Mouse (Mus musculus) cerebellum, adult 2 months (tissue): ENCODE measurements around the gene Rnase9. TPM values are rescaled to one million over a fixed set of nuclear protein-coding genes. Genes with fewer than 3 reads are reported as not detected.

Experiments used
- DNase-seq, 2 experiments: peaks; one replicate each; pipeline ENCODE4 v3.0.0; 2021
- H3K27ac ChIP-seq: fragments of 200-500 bp; 2 replicates; pipeline ENCODE4 v1.5.1; 2012; ENCODE audit warnings: low read length, control low read depth, inconsistent platforms; ENCODE audit not compliant: insufficient read depth
- H3K27me3 ChIP-seq: fragments of 200-500 bp; 2 replicates; pipeline ENCODE4 v1.6.1; 2012; ENCODE audit warnings: inconsistent platforms, mild to moderate bottlenecking, low read length, moderate library complexity; ENCODE audit not compliant: control insufficient read depth, insufficient read depth
- H3K4me1 ChIP-seq: fragments of 200-500 bp; 2 replicates; pipeline ENCODE4 v1.6.1; 2011; ENCODE audit warnings: low read length; ENCODE audit not compliant: control insufficient read depth, insufficient read depth
- H3K4me3 ChIP-seq: fragments of 200-500 bp; replicated peaks from 2 replicates; pipeline ENCODE3; 2011; ENCODE audit warnings: mild to moderate bottlenecking, low read depth, low read length, control low read depth; ENCODE audit not compliant: insufficient read depth
- CTCF ChIP-seq: fragments of 200-500 bp; IDR thresholded peaks from 2 replicates; pipeline ENCODE4 v1.5.1; 2011; ENCODE audit warnings: low read depth, mild to moderate bottlenecking, control low read depth, low read length, moderate library complexity, borderline replicate concordance; ENCODE audit not compliant: insufficient read depth
- POLR2A ChIP-seq: fragments of 200-500 bp; IDR thresholded peaks from 2 replicates; pipeline ENCODE4 v1.6.1; 2011; ENCODE audit warnings: low read length, control low read depth, borderline replicate concordance; ENCODE audit not compliant: insufficient read depth
- WGBS: fragments of 180-500 bp; shearing (Covaris S2); methylation state at CpG from one replicate; pipeline ENCODE4 v1.1.7; 2018; 5-methylcytosine and 5-hydroxymethylcytosine counted together
- polyA plus RNA-seq: library from polyadenylated mRNA; depleted of rRNA; stranded (reverse); fragments of >200 nt; gene quantifications from 2 replicates; pipeline ENCODE4 v1.2.3, GENCODE M21; 2012

The Rnase9 gene
- polyA plus RNA-seq, 1 experiment: not detected

DNA sequence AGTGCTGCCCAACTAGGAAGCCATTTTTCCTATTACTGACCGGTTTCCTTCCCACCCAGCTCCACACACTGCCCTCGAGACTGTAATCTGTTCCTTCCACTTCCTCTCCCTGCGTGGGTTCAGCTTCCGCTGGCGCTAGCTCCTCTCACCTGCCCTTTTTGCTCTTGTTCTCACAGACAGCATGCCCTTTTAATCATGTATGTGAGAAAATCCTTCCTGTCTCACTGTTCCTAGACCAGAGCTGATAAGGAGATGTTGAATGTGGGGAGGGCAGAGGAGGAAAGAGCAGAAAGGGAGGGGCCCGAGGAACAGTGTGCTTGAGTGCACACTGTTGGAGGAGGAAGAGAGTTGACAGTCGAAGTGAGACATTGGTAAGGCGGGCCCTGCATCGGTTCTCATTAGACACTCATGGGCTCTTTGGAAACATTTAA lies 15.7 kb upstream of the Rnase9 start, which contains the start of gene Rnase12:
Gene Rnase12 (minus strand): TSS at position 261 of the 431 bp plus-strand sequence.
- Histone ChIP-seq H3K4me1 (peaks cover 2% of the 10 kb centered on the region; the same call in 1 of the 2 replicates), H3K4me3 (no peak within 1 kb of the TSS), H3K27ac (no peak within 1 kb of the TSS), H3K27me3 (no peaks in the 10 kb centered on the region; the same call in 1 of the 2 replicates)
- no peak for TF ChIP-seq CTCF
- TF ChIP-seq POLR2A: no peak
- DNase-seq: no peak
- WGBS: 67% methylated on average over 9 of the region's 9 CpGs

- H3K27me3 ChIP-seq: no peaks in the 10 kb centered on the region; the same call in 1 of the 2 replicates
- no peak for TF ChIP-seq CTCF
- no peak for TF ChIP-seq POLR2A
- no peak overlapping the region for H3K27ac ChIP-seq
- H3K4me3 ChIP-seq: no peak overlapping the region
- H3K4me1 ChIP-seq: no peaks in the 10 kb centered on the region
- 52% methylated on average over 13 of the region's 13 CpGs for WGBS
- DNase-seq: no peak
These were observed 12.9 kb upstream of the Rnase9 start for GRCm38 (mm10) chr14:51054243-51055237.

GRCm38 (mm10) chr14:51053176-51053575 lies 11.5 kb upstream of the Rnase9 start:
- 76% methylated on average over 5 of the region's 5 CpGs for WGBS
- H3K27ac ChIP-seq: no peak overlapping the region
- H3K4me1 ChIP-seq: no peaks in the 10 kb centered on the region
- H3K4me3 ChIP-seq: no peak overlapping the region
- H3K27me3 ChIP-seq: no peaks in the 10 kb centered on the region; the same call in 1 of the 2 replicates
- TF ChIP-seq POLR2A: no peak
- no peak for TF ChIP-seq CTCF
- no peak for DNase-seq

- no peak for DNase-seq
- H3K27ac ChIP-seq: no peak overlapping the region
- H3K27me3 ChIP-seq: no peaks in the 10 kb centered on the region; the same call in 1 of the 2 replicates
- TF ChIP-seq CTCF (no peak), POLR2A (no peak)
- no peaks in the 10 kb centered on the region for H3K4me1 ChIP-seq
- 52% methylated on average over 5 of the region's 5 CpGs for WGBS
- no peak overlapping the region for H3K4me3 ChIP-seq
These were observed 10.3 kb upstream of the Rnase9 start for GRCm38 (mm10) chr14:51051941-51052340.

- TF ChIP-seq POLR2A: no peak
- no peak for TF ChIP-seq CTCF
- WGBS: 87% methylated on average over 2 of the region's 2 CpGs
- no peaks in the 10 kb centered on the region; the same call in 1 of the 2 replicates for H3K27me3 ChIP-seq
- no peak for DNase-seq
- no peak within 1 kb of the TSS for H3K4me3 ChIP-seq
- no peak within 1 kb of the TSS for H3K27ac ChIP-seq
- no peaks in the 10 kb centered on the region for H3K4me1 ChIP-seq
These were observed 8.4 kb upstream of the Rnase9 start, which contains the start of gene Rnase11 for GRCm38 (mm10) chr14:51050063-51050462. Rnase11 (minus strand) TSS chr14:51050163.

DNA sequence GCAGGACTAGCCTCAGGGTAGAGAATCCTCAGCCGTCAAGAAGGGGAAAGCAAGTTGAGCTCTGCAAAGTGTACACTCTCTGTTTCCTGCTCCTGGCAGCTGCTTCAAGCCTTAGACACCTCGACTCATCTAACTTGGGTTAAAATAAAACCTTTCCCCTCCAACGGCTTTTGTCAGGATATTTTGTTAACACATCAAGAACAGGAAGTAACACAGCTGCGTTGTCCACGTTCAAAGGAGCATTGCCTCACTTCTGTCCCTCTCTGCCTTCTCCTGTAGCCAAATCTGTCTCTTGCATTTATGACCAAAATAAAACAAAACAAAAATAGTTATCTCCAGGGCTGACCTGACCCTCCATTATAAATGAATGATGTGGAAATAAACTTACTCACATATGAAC lies 6.2 kb upstream of the Rnase9 start:
- TF ChIP-seq CTCF (no peak), POLR2A (no peak)
- no peaks in the 10 kb centered on the region for H3K4me1 ChIP-seq
- H3K27me3 ChIP-seq: no peaks in the 10 kb centered on the region
- H3K4me3 ChIP-seq: no peak overlapping the region
- no peak for DNase-seq
- 75% methylated on average over 5 of the region's 5 CpGs for WGBS
- no peak overlapping the region for H3K27ac ChIP-seq

- H3K27me3 ChIP-seq: no peaks in the 10 kb centered on the region
- no peak for DNase-seq
- 81% methylated on average over 4 of the region's 4 CpGs for WGBS
- no peak overlapping the region for H3K4me3 ChIP-seq
- H3K4me1 ChIP-seq: no peaks in the 10 kb centered on the region
- TF ChIP-seq CTCF: no peak
- TF ChIP-seq POLR2A: no peak
- no peak overlapping the region for H3K27ac ChIP-seq
These were observed 5.5 kb downstream of the Rnase9 start for GRCm38 (mm10) chr14:51036214-51036613.
